Mouse (Mus musculus): Measurements from ENCODE around the gene Cxcl17. TPM values are rescaled to one million over a fixed set of nuclear protein-coding genes. Genes with fewer than 3 reads are reported as not detected.
A peak's percentile ranks its signal among the peaks of the same experiment; 100 is the strongest.
"Not testable (repeated sequence)": the region's sequence is repeated elsewhere in the genome, so short reads cannot be mapped to it uniquely, and the experiment has no call there.

Gene Cxcl17
- total and polyA plus RNA-seq, 3 experiments, result not detected

DNA sequence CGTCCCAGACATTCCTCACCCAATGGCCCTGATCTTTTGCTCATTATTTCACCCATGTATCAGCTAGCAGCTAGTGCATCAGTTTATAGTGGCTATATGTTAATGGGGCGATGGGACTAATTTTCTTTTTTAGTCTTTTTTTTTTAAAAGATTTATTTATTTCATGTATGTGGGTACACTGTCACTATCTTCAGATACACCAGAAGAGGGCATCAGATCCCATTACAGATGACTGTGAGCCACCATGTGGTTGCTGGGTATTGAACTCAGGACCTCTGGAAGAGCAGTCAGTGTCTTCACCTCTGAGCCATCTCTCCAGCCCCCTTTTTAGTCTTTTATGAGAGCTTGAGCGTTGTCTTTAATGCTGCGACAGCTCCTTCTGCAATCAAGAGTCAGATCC lies 13.7 kb upstream of the Cxcl17 start:
- H3K9me3 ChIP-seq (replicated peaks; ENCODE audit: low read length); dilution Hi-C loops (cut with MboI; ENCODE audit: extremely low pct_ligation_motif_present, extremely low pct_unique_long_range_greater_than_20kb, low sequenced_read_pairs); DNase-seq (ENCODE audit: extremely low read depth); H3K4me3 ChIP-seq (replicated peaks in 1 of 3; ENCODE audit: low read depth in 2 of 3, low read length in 2 of 3, poor library complexity in 1 of 3); H3K36me3 ChIP-seq (replicated peaks in 1 of 2; ENCODE audit: control insufficient read depth in 1 of 2, insufficient read depth in 1 of 2, low read length in 1 of 2); in situ Hi-C loops (cut with MboI; ENCODE audit: low pct_ligation_motif_present, low pct_unique_long_range_greater_than_20kb, low sequenced_read_pairs); H3K27me3 ChIP-seq (replicated peaks); H3K4me2 ChIP-seq (ENCODE audit: insufficient read depth, low read depth, poor library complexity, severe bottlenecking); H3K9ac ChIP-seq (ENCODE audit: insufficient read depth, low read depth); H3K79me2 ChIP-seq (replicated peaks; ENCODE audit: control insufficient read depth, extremely low read depth, insufficient read depth, poor library complexity, severe bottlenecking); H3K27ac ChIP-seq (ENCODE audit: insufficient read depth, low read depth): not testable (repeated sequence)
- H3K4me1 ChIP-seq (ENCODE audit: control insufficient read depth in 1 of 2, insufficient read depth in 2 of 2), result peaks cover 5 to 37% of the 10 kb centered on the region in 2 experiments; a peak in 2 of 4 replicates
- TF ChIP-seq MYC (IDR thresholded peaks at IDR 0.05; ENCODE audit: low read depth, low read length) (0 out of 2 replicates have a peak, but pooled peaks have one; percentile 48), RAD21 (IDR thresholded peaks at IDR 0.05; ENCODE audit: low read depth, low read length) (peak; percentile 30), CTCF (conservative IDR thresholded peaks at IDR 0.05 in 1 of 2, IDR thresholded peaks at IDR 0.05 in 1 of 2; ENCODE audit: low read depth in 2 of 2, low read length in 2 of 2) (peak; percentile 4 to 55; a peak in 2 of 4 replicates), SMC3 (IDR thresholded peaks at IDR 0.05; ENCODE audit: low read depth, low read length) (peak; percentile 48)

DNA sequence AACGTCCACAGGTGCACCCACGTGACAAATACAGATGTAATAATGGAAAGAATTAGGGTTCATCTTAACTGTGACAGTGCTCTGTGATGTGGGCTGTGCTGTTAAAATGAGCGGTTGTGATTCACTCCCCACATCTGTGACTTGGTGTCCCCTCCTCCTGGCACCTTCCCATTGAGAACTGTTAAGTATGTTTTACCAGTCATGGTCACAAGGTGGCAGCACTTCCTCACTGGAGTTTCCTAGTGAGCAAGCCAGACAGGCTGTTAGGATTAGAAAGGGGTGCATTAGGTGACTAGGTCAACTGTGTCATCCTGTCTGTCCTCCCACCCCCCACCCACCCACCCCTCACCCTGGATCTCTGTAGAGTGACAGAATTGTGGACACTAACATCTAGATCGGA lies 11.7 kb upstream of the Cxcl17 start:
- H3K4me2 ChIP-seq (ENCODE audit: insufficient read depth, low read depth, poor library complexity, severe bottlenecking), result no peak overlapping the region
- H3K27me3 ChIP-seq (replicated peaks), result no peaks in the 10 kb centered on the region
- no peaks in the 10 kb centered on the region for H3K9me3 ChIP-seq (replicated peaks; ENCODE audit: low read length)
- no peaks in the 10 kb centered on the region for H3K79me2 ChIP-seq (replicated peaks; ENCODE audit: control insufficient read depth, extremely low read depth, insufficient read depth, poor library complexity, severe bottlenecking)
- no peak overlapping the region for H3K4me3 ChIP-seq (replicated peaks in 1 of 3; ENCODE audit: low read depth in 2 of 3, low read length in 2 of 3, poor library complexity in 1 of 3)
- H3K36me3 ChIP-seq (replicated peaks in 1 of 2; ENCODE audit: control insufficient read depth in 1 of 2, insufficient read depth in 1 of 2, low read length in 1 of 2), result no peaks in the 10 kb centered on the region
- no peak overlapping the region for H3K27ac ChIP-seq (ENCODE audit: insufficient read depth, low read depth)
- H3K4me1 ChIP-seq (ENCODE audit: control insufficient read depth in 1 of 2, insufficient read depth in 2 of 2), result peaks cover 5 to 21% of the 10 kb centered on the region in 2 experiments; a peak in 2 of 4 replicates
- TF ChIP-seq TBP (conservative IDR thresholded peaks at IDR 0.05; ENCODE audit: low read depth, low read length) (no peak), ZC3H11A (IDR thresholded peaks at IDR 0.05; ENCODE audit: low read depth, low read length) (peak; percentile 95), SIN3A (IDR thresholded peaks at IDR 0.05; ENCODE audit: low read length) (0 out of 2 replicates have a peak, but pooled peaks have one; percentile 25), JUND (conservative IDR thresholded peaks at IDR 0.05; ENCODE audit: low read depth, low read length) (peak; percentile 58; the same call in 1 of the 2 replicates), MAX (IDR thresholded peaks at IDR 0.05; ENCODE audit: low read length) (no peak), CTCF (conservative IDR thresholded peaks at IDR 0.05 in 1 of 2, IDR thresholded peaks at IDR 0.05 in 1 of 2; ENCODE audit: low read depth in 2 of 2, low read length in 2 of 2) (peak; percentile 48 to 94), ZMIZ1 (IDR thresholded peaks at IDR 0.05; ENCODE audit: low read depth, low read length) (no peak), SMC3 (IDR thresholded peaks at IDR 0.05; ENCODE audit: low read depth, low read length) (peak; percentile 99), RAD21 (IDR thresholded peaks at IDR 0.05; ENCODE audit: low read depth, low read length) (peak; percentile 94), USF2 (conservative IDR thresholded peaks at IDR 0.05; ENCODE audit: low read depth, low read length) (no peak), KAT2A (IDR thresholded peaks at IDR 0.05; ENCODE audit: insufficient replicate concordance, low read length) (no peak), MEF2A (IDR thresholded peaks at IDR 0.05; ENCODE audit: borderline replicate concordance, low read depth, low read length) (no peak), RCOR1 (conservative IDR thresholded peaks at IDR 0.05; ENCODE audit: low read depth, low read length) (no peak), MYC (IDR thresholded peaks at IDR 0.05; ENCODE audit: low read depth, low read length) (0 out of 2 replicates have a peak, but pooled peaks have one; percentile 56)
- dilution Hi-C loops (cut with MboI; ENCODE audit: extremely low pct_ligation_motif_present, extremely low pct_unique_long_range_greater_than_20kb, low sequenced_read_pairs) (no loop called here), in situ Hi-C loops (cut with MboI; ENCODE audit: low pct_ligation_motif_present, low pct_unique_long_range_greater_than_20kb, low sequenced_read_pairs) (no loop called here)
- DNase-seq (ENCODE audit: extremely low read depth), result peak; percentile 86
- no peak overlapping the region for H3K9ac ChIP-seq (ENCODE audit: insufficient read depth, low read depth)

Measured in CH12.LX (cell line).